Mouse (Mus musculus) bone marrow macrophage, adult 2 months (primary cell): ENCODE measurements around the gene Slc4a2.

ENCODE experiments used
- CTCF ChIP-seq: IDR thresholded peaks from 2 replicates; pipeline ENCODE4 v1.5.1; 2012; ENCODE audit warnings: low read depth, mild to moderate bottlenecking, low read length, moderate library complexity
- POLR2A ChIP-seq: IDR thresholded peaks from 2 replicates; pipeline ENCODE4 v1.6.1; 2012; ENCODE audit warnings: mild to moderate bottlenecking, low read depth, low read length, borderline replicate concordance

DNA sequence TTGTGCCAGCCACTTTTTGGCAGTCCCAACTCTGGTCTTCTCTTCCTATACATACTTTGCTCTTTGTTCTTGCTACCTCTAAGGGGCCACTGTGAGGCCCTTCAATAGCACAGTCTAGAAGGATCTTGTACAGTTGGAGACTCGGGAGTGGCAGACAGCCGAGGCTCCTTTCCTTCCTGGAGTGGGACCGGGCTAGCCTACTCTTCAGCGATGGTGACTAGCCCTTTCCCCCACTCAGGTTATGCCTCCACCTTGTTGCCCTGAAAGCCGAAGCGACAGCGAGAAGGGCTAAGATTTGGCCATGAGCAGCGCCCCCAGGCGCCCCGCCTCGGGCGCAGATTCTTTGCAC is 3.6 kb downstream of the Slc4a2 start:
- TF ChIP-seq POLR2A (no peak), CTCF (no peak)
